8 mouse cellular contexts compared by ENCODE assay signal in the genomic region with DNA sequence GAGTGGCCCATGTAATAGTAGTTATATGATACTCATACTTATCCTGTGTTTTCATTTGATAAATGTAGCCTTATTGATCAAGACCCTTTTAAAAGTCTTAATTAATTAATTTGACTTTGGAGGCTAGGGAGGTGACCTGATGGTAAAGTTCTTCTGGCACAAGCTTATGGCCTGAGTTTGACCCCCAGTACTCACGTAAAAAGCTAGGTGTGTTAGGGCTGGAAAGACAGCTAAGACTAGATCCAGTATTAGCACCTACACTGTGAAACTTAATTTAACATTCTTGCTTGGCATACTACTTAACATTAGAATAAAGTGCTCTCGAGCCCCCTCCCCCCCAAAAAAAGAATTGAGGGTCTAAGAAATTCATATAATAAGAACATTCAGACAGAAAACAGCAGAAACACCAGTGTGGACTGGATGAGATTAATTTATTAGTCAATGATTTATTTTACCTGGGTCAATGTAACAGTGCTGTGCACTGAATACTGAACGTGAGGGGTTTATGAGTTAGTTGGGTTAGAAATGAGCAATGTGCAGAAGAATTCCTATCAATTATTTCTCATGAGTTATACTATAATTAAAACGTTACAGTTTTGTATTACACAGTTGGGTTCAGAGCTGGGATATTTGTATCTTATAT. TPM values are rescaled to one million over a fixed set of nuclear protein-coding genes. Genes with fewer than 3 reads are reported as not detected.
DNase-seq lines count a peak whose midpoint lies in the region; ATAC-seq lines count a peak whose summit lies in the region.

No protein-coding gene starts in this region.

- H3K27ac ChIP-seq in kidney, embryonic 14.5 days (ENCODE audit: low read depth, low read length): no peak overlapping the region
- no peak overlapping the region for H3K27ac ChIP-seq in forebrain, embryonic 13.5 days
- peak overlapping the region; percentile 19; the same call in 1 of the 2 replicates for H3K27ac ChIP-seq in limb, embryonic 10.5 days
- no peak overlapping the region for H3K27ac ChIP-seq in neural tube, embryonic 14.5 days (ENCODE audit: low read depth, low read length)

- no peak for DNase-seq in kidney, postnatal 25 days
- no peak for DNase-seq in limb, embryonic 10.5 days (ENCODE audit: low spot score)
- no peak for DNase-seq in spleen, adult 18-20 months
- no peak for DNase-seq in left cerebral cortex, adult 18-20 months (ENCODE audit: low spot score in 2 of 2)
- no peak for DNase-seq in left cerebral cortex, adult 9 months (ENCODE audit: low spot score in 2 of 2)

- H3K4me1 ChIP-seq in kidney, embryonic 14.5 days (ENCODE audit: control insufficient read depth, insufficient read depth, low read length): 0 out of 2 replicates have a peak, but pooled peaks cover 6% of the 10 kb centered on the region
- H3K4me1 ChIP-seq in forebrain, embryonic 13.5 days: peaks cover 13% of the 10 kb centered on the region
- H3K4me1 ChIP-seq in limb, embryonic 10.5 days: peaks cover 16% of the 10 kb centered on the region
- 0 out of 2 replicates have a peak, but pooled peaks cover 10% of the 10 kb centered on the region for H3K4me1 ChIP-seq in neural tube, embryonic 14.5 days (ENCODE audit: control insufficient read depth, insufficient read depth, low read length)

- 0 out of 2 replicates have a peak, but pooled peaks have one; percentile 3 for ATAC-seq in kidney, embryonic 14.5 days (ENCODE audit: low FRiP score, low TSS enrichment)
- ATAC-seq in forebrain, embryonic 13.5 days: peak; percentile 50
- ATAC-seq in neural tube, embryonic 14.5 days (ENCODE audit: low read depth): peak; percentile 9; the same call in 1 of the 2 replicates

- 37% methylated on average over 4 of the region's 4 CpGs for WGBS in kidney, embryonic 14.5 days
- 57% methylated on average over 4 of the region's 4 CpGs for WGBS in forebrain, embryonic 13.5 days
- 56% methylated on average over 4 of the region's 4 CpGs for WGBS in limb, embryonic 10.5 days
- WGBS in neural tube, embryonic 14.5 days: 50% methylated on average over 4 of the region's 4 CpGs

- H3K27me3 ChIP-seq in kidney, embryonic 14.5 days (ENCODE audit: control insufficient read depth, insufficient read depth, low read length): no peaks in the 10 kb centered on the region
- no peaks in the 10 kb centered on the region for H3K27me3 ChIP-seq in forebrain, embryonic 13.5 days
- no peaks in the 10 kb centered on the region for H3K27me3 ChIP-seq in limb, embryonic 10.5 days (ENCODE audit: low read depth, poor library complexity, severe bottlenecking)
- no peaks in the 10 kb centered on the region; the same call in 1 of the 2 replicates for H3K27me3 ChIP-seq in neural tube, embryonic 14.5 days (ENCODE audit: control insufficient read depth, insufficient read depth, low read length)

- no peak overlapping the region for H3K9ac ChIP-seq in kidney, embryonic 14.5 days (ENCODE audit: low read depth, low read length)
- H3K9ac ChIP-seq in forebrain, embryonic 13.5 days: no peak overlapping the region
- H3K9ac ChIP-seq in neural tube, embryonic 14.5 days (replicated peaks; ENCODE audit: low read depth, low read length): no peak overlapping the region

- peaks cover 17% of the 10 kb centered on the region for H3K36me3 ChIP-seq in kidney, embryonic 14.5 days (ENCODE audit: control insufficient read depth, insufficient read depth, low read length)
- H3K36me3 ChIP-seq in forebrain, embryonic 13.5 days (ENCODE audit: poor library complexity, severe bottlenecking): peaks cover 13% of the 10 kb centered on the region
- peaks cover 22% of the 10 kb centered on the region for H3K36me3 ChIP-seq in limb, embryonic 10.5 days
- peaks cover 2% of the 10 kb centered on the region; the same call in 1 of the 2 replicates for H3K36me3 ChIP-seq in neural tube, embryonic 14.5 days (ENCODE audit: control insufficient read depth, insufficient read depth, low read length)

- no peaks in the 10 kb centered on the region for H3K9me3 ChIP-seq in kidney, embryonic 14.5 days (ENCODE audit: control insufficient read depth, low read length)
- H3K9me3 ChIP-seq in forebrain, embryonic 13.5 days (replicated peaks): no peaks in the 10 kb centered on the region
- H3K9me3 ChIP-seq in limb, embryonic 10.5 days (replicated peaks): no peaks in the 10 kb centered on the region
- H3K9me3 ChIP-seq in neural tube, embryonic 14.5 days (ENCODE audit: control insufficient read depth, low read length): no peaks in the 10 kb centered on the region

- peak overlapping the region; percentile 64; the same call in 1 of the 2 replicates for H3K4me2 ChIP-seq in kidney, embryonic 14.5 days (replicated peaks; ENCODE audit: low read depth, low read length)
- peak overlapping the region; percentile 28; the same call in 1 of the 2 replicates for H3K4me2 ChIP-seq in forebrain, embryonic 13.5 days
- H3K4me2 ChIP-seq in neural tube, embryonic 14.5 days (ENCODE audit: low read depth, low read length): peak overlapping the region; percentile 46; the same call in 1 of the 2 replicates

- no peak overlapping the region for H3K4me3 ChIP-seq in kidney, embryonic 14.5 days (ENCODE audit: low read length)
- H3K4me3 ChIP-seq in forebrain, embryonic 13.5 days: peak overlapping the region; percentile 90
- peak overlapping the region; percentile 96 for H3K4me3 ChIP-seq in limb, embryonic 10.5 days
- no peak overlapping the region for H3K4me3 ChIP-seq in neural tube, embryonic 14.5 days (ENCODE audit: low read depth, low read length)

RNA-seq across cellular contexts. Expression of a gene that starts 2.7 kb away (rescaled TPM):
- polyA plus RNA-seq in kidney, embryonic 14.5 days (2014; fragmentation: Nextera tagmentation; extraction: Ambion mirVana): not detected in 2 replicates
- polyA plus RNA-seq in forebrain, embryonic 13.5 days (2015; fragmentation: Nextera tagmentation; extraction: Ambion mirVana): not detected in 2 replicates
- polyA plus RNA-seq in limb, embryonic 10.5 days (2016; fragmentation: Nextera tagmentation; extraction: Ambion mirVana): not detected in 2 replicates
- not detected in 2 replicates for polyA plus RNA-seq in neural tube, embryonic 14.5 days (2014; fragmentation: Nextera tagmentation; extraction: Ambion mirVana)
- total RNA-seq in left cerebral cortex, adult 18-20 months (2021): not detected

RNA-seq across cellular contexts. Expression of a gene that starts 8.7 kb away (rescaled TPM):
- polyA plus RNA-seq in kidney, embryonic 14.5 days (2014; fragmentation: Nextera tagmentation; extraction: Ambion mirVana): 81.2 and 82.7 TPM in 2 replicates
- 65.8 and 69.3 TPM in 2 replicates for polyA plus RNA-seq in forebrain, embryonic 13.5 days (2015; fragmentation: Nextera tagmentation; extraction: Ambion mirVana)
- polyA plus RNA-seq in limb, embryonic 10.5 days (2016; fragmentation: Nextera tagmentation; extraction: Ambion mirVana): 66.9 and 68.7 TPM in 2 replicates
- 68.3 and 70.3 TPM in 2 replicates for polyA plus RNA-seq in neural tube, embryonic 14.5 days (2014; fragmentation: Nextera tagmentation; extraction: Ambion mirVana)
- 100 to 1,000 TPM; 124 to 133 TPM for total RNA-seq in left cerebral cortex, adult 18-20 months (2021)

RNA-seq across cellular contexts. Expression of a gene that starts 51.9 kb away (rescaled TPM):
- 14.9 and 16.2 TPM in 2 replicates for polyA plus RNA-seq in kidney, embryonic 14.5 days (2014; fragmentation: Nextera tagmentation; extraction: Ambion mirVana)
- polyA plus RNA-seq in forebrain, embryonic 13.5 days (2015; fragmentation: Nextera tagmentation; extraction: Ambion mirVana): 16.2 and 16.8 TPM in 2 replicates
- polyA plus RNA-seq in limb, embryonic 10.5 days (2016; fragmentation: Nextera tagmentation; extraction: Ambion mirVana): 13.4 and 15.2 TPM in 2 replicates
- polyA plus RNA-seq in neural tube, embryonic 14.5 days (2014; fragmentation: Nextera tagmentation; extraction: Ambion mirVana): 16.7 and 21.0 TPM in 2 replicates
- 10 to 100 TPM; 11.9 to 14.6 TPM for total RNA-seq in left cerebral cortex, adult 18-20 months (2021)

RNA-seq across cellular contexts. Expression of a gene that starts 52.5 kb away (rescaled TPM):
- polyA plus RNA-seq in kidney, embryonic 14.5 days (2014; fragmentation: Nextera tagmentation; extraction: Ambion mirVana): 14.3 and 18.3 TPM in 2 replicates
- polyA plus RNA-seq in forebrain, embryonic 13.5 days (2015; fragmentation: Nextera tagmentation; extraction: Ambion mirVana): 21.7 and 24.4 TPM in 2 replicates
- 14.6 and 17.2 TPM in 2 replicates for polyA plus RNA-seq in limb, embryonic 10.5 days (2016; fragmentation: Nextera tagmentation; extraction: Ambion mirVana)
- polyA plus RNA-seq in neural tube, embryonic 14.5 days (2014; fragmentation: Nextera tagmentation; extraction: Ambion mirVana): 23.5 and 25.5 TPM in 2 replicates
- 10 to 100 TPM; 22.0 to 26.8 TPM for total RNA-seq in left cerebral cortex, adult 18-20 months (2021)

Comparison
In these comparisons a context has a peak if more than half of its experiments do, and no peak if none do; other contexts are left out.
1. H3K4me3 ChIP-seq: peak in forebrain, embryonic 13.5 days (single experiment) and limb, embryonic 10.5 days (single experiment); none in kidney, embryonic 14.5 days (single experiment) and neural tube, embryonic 14.5 days (single experiment).
2. Peak in every context shown above with its lines, with median percentiles within 50 percentile points of each other: ATAC-seq and H3K4me2 ChIP-seq.